Mouse (Mus musculus) liver, adult (tissue): ENCODE measurements around the gene Nfatc2ip.

Experiments
- GATA4 ChIP-seq: IDR thresholded peaks from 2 replicates; pipeline ENCODE4 v1.6.1; 2014; ENCODE audit warnings: mild to moderate bottlenecking, low read length; ENCODE audit not compliant: insufficient replicate concordance

Nfatc2ip gene

DNA sequence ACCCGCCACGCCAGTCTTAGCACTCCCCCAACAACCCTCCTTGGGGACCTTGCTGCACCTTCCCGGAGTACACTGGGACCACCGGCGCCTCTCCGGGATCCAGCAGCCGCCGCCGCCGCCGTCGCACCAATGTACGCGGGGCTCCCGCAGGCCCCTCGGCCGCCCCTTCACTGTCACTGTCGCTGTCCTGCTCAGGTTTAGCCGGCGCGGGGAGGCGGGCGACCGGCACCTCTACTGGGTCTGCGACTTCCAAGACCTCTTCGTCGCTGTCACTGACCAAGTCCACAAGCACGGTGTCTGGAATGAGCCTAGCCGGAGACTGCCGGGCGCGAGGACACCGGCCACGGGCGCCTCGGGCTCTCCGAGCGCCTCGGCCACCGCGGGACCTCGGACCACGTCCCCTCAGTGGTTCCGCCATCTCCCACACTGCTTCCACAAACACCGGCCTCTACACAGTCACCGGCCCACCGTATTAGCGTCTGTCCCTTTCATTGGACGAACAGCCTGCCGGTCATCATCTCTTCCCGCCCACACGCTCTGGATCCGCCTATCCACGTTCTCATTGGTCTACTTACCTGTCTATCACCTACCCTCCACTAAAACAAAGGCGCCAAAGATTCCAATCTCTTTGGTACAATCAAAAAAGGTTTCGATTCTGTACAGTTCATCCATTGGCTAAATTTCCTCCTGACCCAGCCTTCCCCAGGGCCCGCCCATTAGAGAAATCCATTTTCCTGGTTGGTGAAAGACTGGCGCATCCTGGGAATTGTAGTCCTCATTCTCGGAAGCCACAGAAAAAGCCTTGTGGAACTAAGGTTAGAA, at the start of gene Nfatc2ip:
Nfatc2ip (minus strand) TSS at position 440 of the 822 bp plus-strand sequence.
- TF ChIP-seq GATA4 = peak; percentile 80; the same call in 1 of the 2 replicates

- no peak for TF ChIP-seq GATA4
Measured at GRCm38 (mm10) chr7:126446217-126446616, 49.7 kb upstream of the Nfatc2ip start.

DNA sequence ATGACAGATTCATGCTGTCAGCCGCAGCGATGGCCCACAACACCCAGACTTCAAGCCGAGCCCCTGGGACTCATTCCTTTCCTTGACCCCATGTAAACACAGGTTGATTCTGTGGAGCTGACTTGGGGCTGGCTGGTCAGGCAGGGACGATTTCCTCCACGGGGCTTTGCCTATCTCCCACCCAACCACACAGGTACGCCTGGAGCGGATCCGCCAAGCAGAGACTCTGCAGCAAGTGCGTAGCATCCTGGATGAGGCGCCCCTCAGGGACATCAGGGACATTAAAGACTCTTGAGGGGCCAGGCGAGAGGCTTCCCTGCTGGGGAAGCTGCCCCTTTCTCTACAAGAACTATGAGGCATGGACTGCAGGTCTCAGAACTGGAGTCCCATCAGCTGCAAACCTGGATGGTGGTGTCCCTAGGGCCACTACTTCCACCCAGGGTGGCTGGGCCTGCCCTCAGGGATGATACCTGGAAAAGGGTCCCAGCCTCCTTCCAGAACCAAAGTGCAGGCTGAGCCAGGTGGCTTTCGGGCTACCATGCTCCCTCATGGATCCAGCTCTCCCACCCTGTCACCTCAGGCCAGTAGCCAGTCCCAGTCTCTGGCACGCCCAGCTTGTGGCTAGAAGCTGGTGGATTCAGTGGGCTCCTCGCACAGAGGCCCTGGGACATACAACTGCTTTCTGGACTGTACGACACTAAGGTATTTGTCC, 48.7 kb upstream of the Nfatc2ip start:
- no peak for TF ChIP-seq GATA4

DNA sequence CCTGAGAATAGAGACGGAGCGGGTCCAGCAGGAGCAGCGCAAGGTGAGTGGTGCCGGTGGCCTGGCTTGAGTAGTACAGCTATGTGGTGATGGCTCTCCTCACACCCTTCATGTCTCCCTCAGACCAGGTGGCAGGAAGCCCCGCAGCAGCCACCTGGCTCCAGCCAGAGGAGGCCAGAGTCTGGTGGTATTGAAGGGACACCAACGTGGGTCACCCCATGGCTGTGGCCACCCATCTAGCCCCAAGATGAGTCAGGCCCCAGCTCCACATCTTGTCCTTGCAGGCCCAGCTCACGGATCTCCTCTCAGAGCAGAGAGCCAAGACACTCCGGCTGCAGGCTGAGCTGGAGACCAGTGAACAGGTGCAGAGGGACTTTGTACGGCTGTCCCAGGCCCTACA, 48.0 kb upstream of the Nfatc2ip start:
- no peak for TF ChIP-seq GATA4

DNA sequence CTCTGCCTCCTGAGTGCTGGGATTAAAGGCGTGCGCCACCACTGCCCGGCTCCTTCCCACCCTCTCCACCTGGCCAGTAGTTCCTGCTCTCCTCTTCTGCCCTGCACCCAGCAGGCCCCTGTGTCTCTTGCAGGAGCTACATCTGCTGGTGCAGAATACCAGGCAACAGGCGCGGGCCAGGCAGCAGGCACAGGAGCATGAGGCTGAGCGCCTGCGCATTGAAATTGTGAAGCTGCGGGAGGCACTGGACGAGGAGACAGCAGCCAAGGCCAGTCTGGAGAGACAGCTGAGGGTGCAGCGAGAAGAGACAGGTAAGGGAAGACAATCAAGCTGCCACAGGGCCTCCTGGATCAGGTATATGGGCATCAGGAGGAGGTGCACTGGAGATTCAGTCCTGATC, 47.5 kb upstream of the Nfatc2ip start:
- TF ChIP-seq GATA4 = no peak

GRCm38 (mm10) chr7:126440134-126440533, 43.6 kb upstream of the Nfatc2ip start:
- no peak for TF ChIP-seq GATA4

DNA sequence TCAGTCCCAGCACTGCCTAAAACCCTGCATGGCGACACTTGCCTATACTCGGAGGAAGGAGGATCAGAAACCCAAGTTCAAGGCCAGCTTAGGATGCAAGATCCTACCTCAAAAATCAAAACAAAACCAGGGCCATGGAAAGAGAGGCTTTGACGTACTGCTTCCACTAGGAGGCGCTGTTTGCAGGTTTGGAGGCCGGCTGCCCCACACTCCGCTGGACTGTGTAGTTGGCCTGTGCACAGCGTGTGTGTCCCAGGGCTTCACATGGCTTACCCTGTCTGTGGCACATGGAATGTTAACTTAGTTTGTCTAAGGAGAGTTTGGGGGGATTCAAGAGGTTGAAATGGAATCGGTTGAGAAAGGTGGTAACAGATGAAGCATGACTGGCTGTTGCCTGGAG, 40.3 kb upstream of the Nfatc2ip start:
- TF ChIP-seq GATA4 = no peak

GRCm38 (mm10) chr7:126435801-126436200, 39.3 kb upstream of the Nfatc2ip start:
- no peak for TF ChIP-seq GATA4

GRCm38 (mm10) chr7:126434726-126435125, 38.2 kb upstream of the Nfatc2ip start:
- TF ChIP-seq GATA4 = no peak

- TF ChIP-seq GATA4 = no peak
Measured at GRCm38 (mm10) chr7:126430167-126430566, 33.6 kb upstream of the Nfatc2ip start.

GRCm38 (mm10) chr7:126429503-126429898, 33.0 kb upstream of the Nfatc2ip start:
- no peak for TF ChIP-seq GATA4

GRCm38 (mm10) chr7:126428631-126429502, 32.3 kb upstream of the Nfatc2ip start, which contains the start of gene Rabep2:
Gene Rabep2, plus strand, starts transcription at chr7:126428759.
- no peak for TF ChIP-seq GATA4

DNA sequence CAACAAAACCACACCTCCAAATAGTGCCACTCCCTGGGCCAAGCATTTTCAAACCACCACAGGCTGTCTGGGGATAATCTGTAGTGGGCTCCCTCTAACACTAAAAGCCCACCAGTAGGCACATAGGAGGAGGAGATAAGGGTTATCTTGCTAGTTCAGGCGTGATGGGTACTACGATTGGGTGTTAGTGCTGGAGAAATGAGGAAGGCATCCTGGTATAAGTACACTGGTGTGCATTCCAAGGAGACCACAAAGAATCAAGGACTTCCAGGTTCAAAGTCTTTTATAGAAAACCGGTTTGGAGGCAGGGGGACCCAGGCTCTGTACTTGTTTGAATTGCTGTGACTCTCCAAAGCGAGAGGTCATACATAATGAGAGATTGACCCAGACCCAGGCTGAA, 31.6 kb upstream of the Nfatc2ip start:
- no peak for TF ChIP-seq GATA4

DNA sequence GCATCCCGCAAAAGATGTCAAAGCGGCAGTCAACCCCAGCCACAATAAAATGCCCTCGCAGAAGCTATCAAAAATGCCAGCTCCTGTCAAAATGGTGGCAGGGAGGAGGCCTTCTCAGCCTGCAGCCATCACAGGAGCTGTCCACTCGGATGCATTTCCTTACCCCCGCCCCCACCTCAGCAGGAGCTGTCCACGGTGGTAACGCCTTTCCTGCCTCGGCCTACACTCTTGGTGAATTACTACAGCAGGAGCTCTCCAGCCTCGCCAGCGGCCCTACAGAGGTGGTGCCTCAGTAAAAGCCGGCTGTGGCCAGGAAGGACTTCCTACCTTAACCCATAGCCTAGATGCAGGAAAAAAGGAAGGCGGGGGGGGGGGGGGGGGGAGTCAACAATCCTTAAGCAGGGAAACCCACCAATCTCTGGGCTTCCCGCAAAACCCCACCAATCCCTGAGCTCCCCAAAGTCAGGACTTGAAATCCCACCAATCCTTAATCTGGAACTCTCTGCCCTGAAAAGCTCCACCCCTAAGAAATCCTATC, 30.9 kb upstream of the Nfatc2ip start:
- TF ChIP-seq GATA4 = no peak

GRCm38 (mm10) chr7:126424161-126424560, 27.6 kb upstream of the Nfatc2ip start:
- no peak for TF ChIP-seq GATA4
